Mouse (Mus musculus) kidney, embryonic 14.5 days (tissue): ENCODE measurements around the gene Apol9a. TPM values are rescaled to one million over a fixed set of nuclear protein-coding genes. Genes with fewer than 3 reads are reported as not detected.

Experiments
- ATAC-seq: fragments of 200-750 bp; cut with Nextera tagmentation; 2 replicates; pipeline ENCODE4 v1.8.0; 2017; ENCODE audit warnings: moderate number of reproducible peaks, mild to moderate bottlenecking, moderate TSS enrichment, moderate library complexity; ENCODE audit not compliant: low FRiP score, low TSS enrichment
- H3K27ac ChIP-seq: fragments of 300-500 bp; sonication (generic); 2 replicates; pipeline ENCODE4 v1.5.1; 2014; ENCODE audit warnings: low read depth, mild to moderate bottlenecking, low read length, moderate library complexity, mixed read lengths
- H3K27me3 ChIP-seq: fragments of 300-500 bp; sonication (generic); 2 replicates; pipeline ENCODE4 v1.6.1; 2014; ENCODE audit warnings: mild to moderate bottlenecking, low read length; ENCODE audit not compliant: control insufficient read depth, insufficient read depth
- H3K36me3 ChIP-seq: fragments of 300-500 bp; sonication (generic); 2 replicates; pipeline ENCODE4 v1.6.1; 2014; ENCODE audit warnings: low read length, mixed read lengths; ENCODE audit not compliant: control insufficient read depth, insufficient read depth
- H3K4me1 ChIP-seq: fragments of 300-500 bp; sonication (generic); 2 replicates; pipeline ENCODE4 v1.6.1; 2014; ENCODE audit warnings: low read length, mixed read lengths; ENCODE audit not compliant: control insufficient read depth, insufficient read depth
- H3K4me2 ChIP-seq: fragments of 300-500 bp; sonication (generic); replicated peaks from 2 replicates; pipeline ENCODE4 v1.6.1; 2014; ENCODE audit warnings: low read depth, mild to moderate bottlenecking, low read length
- H3K4me3 ChIP-seq: fragments of 300-500 bp; sonication (generic); 2 replicates; pipeline ENCODE4 v1.5.1; 2014; ENCODE audit warnings: mild to moderate bottlenecking, low read length
- H3K9ac ChIP-seq: fragments of 300-500 bp; sonication (generic); 2 replicates; pipeline ENCODE4 v1.6.1; 2014; ENCODE audit warnings: low read depth, mild to moderate bottlenecking, low read length, moderate library complexity
- H3K9me3 ChIP-seq: fragments of 300-500 bp; sonication (generic); 2 replicates; pipeline ENCODE4 v1.6.1; 2016; ENCODE audit warnings: low read length; ENCODE audit not compliant: control insufficient read depth
- WGBS: fragments of 180-500 bp; shearing (Covaris S2); extraction: QIAGEN DNeasy Blood & Tissue Kit; methylation state at CpG from one replicate; pipeline ENCODE4 v1.1.7; 2014; 5-methylcytosine and 5-hydroxymethylcytosine counted together
- polyA plus RNA-seq: library from polyadenylated mRNA; unstranded; fragments of >200 nt; fragmentation: Nextera tagmentation; extraction: Ambion mirVana; gene quantifications from 2 replicates; pipeline ENCODE4 v1.2.1, GENCODE M21; 2014

Apol9a gene
- polyA plus RNA-seq, 1 experiment from 2014 or later, result not detected

GRCm38 (mm10) chr15:77382271-77382850 is 28.6 kb downstream of the Apol9a start:
- Histone ChIP-seq H3K9ac (no peak overlapping the region), H3K4me1 (no peaks in the 10 kb centered on the region), H3K27ac (no peak overlapping the region), H3K4me3 (no peak overlapping the region), H3K36me3 (no peaks in the 10 kb centered on the region), H3K27me3 (no peaks in the 10 kb centered on the region), H3K4me2 (no peak overlapping the region), H3K9me3 (no peaks in the 10 kb centered on the region)
- no peak for ATAC-seq
- WGBS, result 79% methylated on average over 11 of the region's 11 CpGs

GRCm38 (mm10) chr15:77381481-77381880 is 29.5 kb downstream of the Apol9a start:
- 79% methylated on average over 6 of the region's 6 CpGs for WGBS
- H3K27ac ChIP-seq, result no peak overlapping the region
- ATAC-seq, result no peak
- no peaks in the 10 kb centered on the region for H3K9me3 ChIP-seq
- no peak overlapping the region for H3K4me3 ChIP-seq
- no peak overlapping the region for H3K9ac ChIP-seq
- no peak overlapping the region for H3K4me2 ChIP-seq
- no peaks in the 10 kb centered on the region for H3K36me3 ChIP-seq
- H3K27me3 ChIP-seq, result no peaks in the 10 kb centered on the region
- H3K4me1 ChIP-seq, result no peaks in the 10 kb centered on the region

GRCm38 (mm10) chr15:77379921-77380320 is 31.0 kb downstream of the Apol9a start:
- Histone ChIP-seq H3K9me3 (no peaks in the 10 kb centered on the region), H3K27me3 (no peaks in the 10 kb centered on the region), H3K4me1 (no peaks in the 10 kb centered on the region), H3K4me2 (no peak overlapping the region), H3K4me3 (no peak overlapping the region), H3K36me3 (no peaks in the 10 kb centered on the region), H3K9ac (no peak overlapping the region), H3K27ac (no peak overlapping the region)
- WGBS, result 38% methylated on average over 4 of the region's 4 CpGs
- ATAC-seq, result no peak

GRCm38 (mm10) chr15:77377419-77377818 is 33.5 kb downstream of the Apol9a start:
- Histone ChIP-seq H3K9me3 (no peaks in the 10 kb centered on the region), H3K36me3 (no peaks in the 10 kb centered on the region), H3K27ac (no peak overlapping the region), H3K9ac (no peak overlapping the region), H3K4me2 (no peak overlapping the region), H3K4me1 (no peaks in the 10 kb centered on the region), H3K27me3 (no peaks in the 10 kb centered on the region), H3K4me3 (no peak overlapping the region)
- 90% methylated on average over 4 of the region's 4 CpGs for WGBS
- no peak for ATAC-seq

GRCm38 (mm10) chr15:77376920-77377319 is 34.0 kb downstream of the Apol9a start:
- WGBS, result 87% methylated on average over 7 of the region's 7 CpGs
- ATAC-seq, result no peak
- no peak overlapping the region for H3K4me3 ChIP-seq

GRCm38 (mm10) chr15:77370588-77370987 is 40.3 kb downstream of the Apol9a start:
- Histone ChIP-seq H3K9me3 (no peaks in the 10 kb centered on the region), H3K36me3 (no peaks in the 10 kb centered on the region), H3K9ac (no peak overlapping the region), H3K4me2 (no peak overlapping the region), H3K4me1 (peaks cover 11% of the 10 kb centered on the region), H3K27ac (no peak overlapping the region), H3K27me3 (no peaks in the 10 kb centered on the region), H3K4me3 (no peak overlapping the region)
- no peak for ATAC-seq
- 74% methylated on average over 8 of the region's 8 CpGs for WGBS

More at GRCm38 (mm10) chr15:77376920-77377319, 34.0 kb downstream of the Apol9a start:
- H3K9ac ChIP-seq, result no peak overlapping the region
- no peaks in the 10 kb centered on the region for H3K4me1 ChIP-seq
- no peak overlapping the region for H3K4me2 ChIP-seq
- no peak overlapping the region for H3K27ac ChIP-seq
- H3K27me3 ChIP-seq, result no peaks in the 10 kb centered on the region
- no peaks in the 10 kb centered on the region for H3K9me3 ChIP-seq
- H3K36me3 ChIP-seq, result no peaks in the 10 kb centered on the region

- no peaks in the 10 kb centered on the region for H3K9me3 ChIP-seq
- H3K4me2 ChIP-seq, result no peak overlapping the region
- no peak overlapping the region for H3K27ac ChIP-seq
- H3K36me3 ChIP-seq, result no peaks in the 10 kb centered on the region
- WGBS, result 93% methylated on average over 21 of the region's 21 CpGs
- H3K4me3 ChIP-seq, result no peak overlapping the region
- H3K27me3 ChIP-seq, result no peaks in the 10 kb centered on the region
- peaks cover 11% of the 10 kb centered on the region for H3K4me1 ChIP-seq
- no peak for ATAC-seq
- H3K9ac ChIP-seq, result no peak overlapping the region
Measured at GRCm38 (mm10) chr15:77369981-77370380, 41.0 kb downstream of the Apol9a start.

GRCm38 (mm10) chr15:77368818-77369320 is 42.1 kb downstream of the Apol9a start:
- H3K9me3 ChIP-seq, result no peaks in the 10 kb centered on the region
- H3K9ac ChIP-seq, result no peak overlapping the region
- 80% methylated on average over 12 of the region's 12 CpGs for WGBS
- no peak overlapping the region for H3K4me3 ChIP-seq
- no peak overlapping the region for H3K27ac ChIP-seq
- H3K4me2 ChIP-seq, result no peak overlapping the region
- peak; percentile 18; the same call in 1 of the 2 replicates for ATAC-seq
- H3K27me3 ChIP-seq, result no peaks in the 10 kb centered on the region
- H3K36me3 ChIP-seq, result no peaks in the 10 kb centered on the region
- H3K4me1 ChIP-seq, result peaks cover 11% of the 10 kb centered on the region

GRCm38 (mm10) chr15:77368148-77368547 is 42.8 kb downstream of the Apol9a start:
- H3K27ac ChIP-seq, result peak overlapping the region; percentile 51; the same call in 1 of the 2 replicates
- ATAC-seq, result peak; percentile 55
- peaks cover 11% of the 10 kb centered on the region for H3K4me1 ChIP-seq
- peak overlapping the region; percentile 19 for H3K4me2 ChIP-seq
- peak overlapping the region; percentile 7; the same call in 1 of the 2 replicates for H3K9ac ChIP-seq
- no peaks in the 10 kb centered on the region for H3K27me3 ChIP-seq
- no peak overlapping the region for H3K4me3 ChIP-seq
- WGBS, result 0% methylated on average over 13 of the region's 13 CpGs
- no peaks in the 10 kb centered on the region for H3K9me3 ChIP-seq
- no peaks in the 10 kb centered on the region for H3K36me3 ChIP-seq
